Mouse (Mus musculus) stomach, embryonic 14.5 days (tissue): ENCODE results near the gene Mgat4a. TPM values are rescaled to one million over a fixed set of nuclear protein-coding genes. Genes with fewer than 3 reads are reported as not detected.

Experiments
- ATAC-seq: fragments of 200-750 bp; cut with Nextera tagmentation; 2 replicates; pipeline ENCODE4 v1.8.0; 2017; ENCODE audit warnings: low read depth, moderate TSS enrichment; ENCODE audit not compliant: insufficient number of reproducible peaks, insufficient read depth, low FRiP score
- H3K27ac ChIP-seq: fragments of 300-500 bp; sonication (generic); 2 replicates; pipeline ENCODE4 v1.5.1; 2014; ENCODE audit warnings: mild to moderate bottlenecking, low read length, moderate library complexity, mixed read lengths
- H3K27me3 ChIP-seq: fragments of 300-500 bp; sonication (generic); 2 replicates; pipeline ENCODE4 v1.6.1; 2014; ENCODE audit warnings: low read length, control low read depth, mixed read lengths; ENCODE audit not compliant: control insufficient read depth, insufficient read depth
- H3K36me3 ChIP-seq: fragments of 300-500 bp; sonication (generic); 2 replicates; pipeline ENCODE4 v1.6.1; 2014; ENCODE audit warnings: mild to moderate bottlenecking, control low read depth, low read length, moderate library complexity, mixed read lengths; ENCODE audit not compliant: control insufficient read depth, insufficient read depth
- H3K4me1 ChIP-seq: fragments of 300-500 bp; sonication (generic); 2 replicates; pipeline ENCODE4 v1.6.1; 2014; ENCODE audit warnings: low read length, control low read depth, mixed read lengths; ENCODE audit not compliant: control insufficient read depth, insufficient read depth
- H3K4me2 ChIP-seq: fragments of 300-500 bp; sonication (generic); replicated peaks from 2 replicates; pipeline ENCODE4 v1.6.1; 2014; ENCODE audit warnings: low read depth, low read length, control low read depth
- H3K4me3 ChIP-seq: fragments of 300-500 bp; sonication (generic); 2 replicates; pipeline ENCODE4 v1.5.1; 2014; ENCODE audit warnings: low read depth, low read length, control low read depth
- H3K9ac ChIP-seq: fragments of 300-500 bp; sonication (generic); replicated peaks from 2 replicates; pipeline ENCODE4 v1.6.1; 2014; ENCODE audit warnings: low read depth, mild to moderate bottlenecking, control low read depth, low read length, moderate library complexity, mixed read lengths
- H3K9me3 ChIP-seq: fragments of 300-500 bp; sonication (generic); 2 replicates; pipeline ENCODE4 v1.6.1; 2016; ENCODE audit warnings: low read depth, low read length, control low read depth; ENCODE audit not compliant: control insufficient read depth
- WGBS: fragments of 180-500 bp; shearing (Covaris S2); extraction: QIAGEN DNeasy Blood & Tissue Kit; methylation state at CpG from one replicate; pipeline ENCODE4 v1.1.7; 2014; 5-methylcytosine and 5-hydroxymethylcytosine counted together
- polyA plus RNA-seq: library from polyadenylated mRNA; unstranded; fragments of >200 nt; fragmentation: Nextera tagmentation; extraction: Ambion mirVana; gene quantifications from 2 replicates; pipeline ENCODE4 v1.2.1, GENCODE M21; 2014

Gene Mgat4a
- polyA plus RNA-seq, 1 experiment from 2014 or later = 16.4 TPM

- no peaks in the 10 kb centered on the region for H3K27me3 ChIP-seq
- 1% methylated on average over 47 of the region's 47 CpGs for WGBS
- no peaks in the 10 kb centered on the region for H3K9me3 ChIP-seq
These were observed 627 bp downstream of the Mgat4a start for GRCm38 (mm10) chr1:37539968-37540809.

GRCm38 (mm10) chr1:37534532-37535108 lies 6.2 kb downstream of the Mgat4a start:
- WGBS = 64% methylated on average over 5 of the region's 5 CpGs
- Histone ChIP-seq H3K27me3 (no peaks in the 10 kb centered on the region), H3K9me3 (no peaks in the 10 kb centered on the region), H3K4me1 (0 out of 2 replicates have a peak, but pooled peaks cover 4% of the 10 kb centered on the region), H3K36me3 (no peaks in the 10 kb centered on the region), H3K27ac (no peak overlapping the region), H3K4me2 (no peak overlapping the region), H3K4me3 (no peak overlapping the region), H3K9ac (no peak overlapping the region)
- no peak for ATAC-seq

More at GRCm38 (mm10) chr1:37539968-37540809, 627 bp downstream of the Mgat4a start:
- no peaks in the 10 kb centered on the region for H3K36me3 ChIP-seq
- ATAC-seq = peak; percentile 64; the same call in 1 of the 2 replicates
- H3K9ac ChIP-seq = peak overlapping the region; percentile 64
- peak overlapping the region; percentile 95 for H3K4me2 ChIP-seq
- no peaks in the 10 kb centered on the region for H3K4me1 ChIP-seq
- peak overlapping the region; percentile 27; the same call in 1 of the 2 replicates for H3K27ac ChIP-seq
- H3K4me3 ChIP-seq = peak overlapping the region; percentile 74

GRCm38 (mm10) chr1:37533181-37533580 lies 7.6 kb downstream of the Mgat4a start:
- no peaks in the 10 kb centered on the region for H3K27me3 ChIP-seq
- H3K36me3 ChIP-seq = no peaks in the 10 kb centered on the region
- H3K4me1 ChIP-seq = 0 out of 2 replicates have a peak, but pooled peaks cover 4% of the 10 kb centered on the region
- H3K4me2 ChIP-seq = no peak overlapping the region
- H3K4me3 ChIP-seq = no peak overlapping the region
- no peaks in the 10 kb centered on the region for H3K9me3 ChIP-seq
- no peak overlapping the region for H3K27ac ChIP-seq
- no peak overlapping the region for H3K9ac ChIP-seq
- no peak for ATAC-seq
- WGBS = 93% methylated on average over 7 of the region's 7 CpGs

- Histone ChIP-seq H3K9me3 (no peaks in the 10 kb centered on the region), H3K9ac (no peak overlapping the region), H3K4me2 (no peak overlapping the region), H3K27me3 (no peaks in the 10 kb centered on the region), H3K36me3 (no peaks in the 10 kb centered on the region), H3K27ac (no peak overlapping the region), H3K4me1 (0 out of 2 replicates have a peak, but pooled peaks cover 4% of the 10 kb centered on the region), H3K4me3 (no peak overlapping the region)
- 83% methylated on average over 6 of the region's 6 CpGs for WGBS
- no peak for ATAC-seq
These were observed 8.3 kb downstream of the Mgat4a start for GRCm38 (mm10) chr1:37532533-37532840.

- Histone ChIP-seq H3K9me3 (no peaks in the 10 kb centered on the region), H3K9ac (no peak overlapping the region), H3K4me1 (0 out of 2 replicates have a peak, but pooled peaks cover 4% of the 10 kb centered on the region), H3K36me3 (no peaks in the 10 kb centered on the region), H3K4me2 (no peak overlapping the region), H3K27me3 (no peaks in the 10 kb centered on the region), H3K27ac (no peak overlapping the region), H3K4me3 (no peak overlapping the region)
- 91% methylated on average over 12 of the region's 12 CpGs for whole genome bisulfite sequencing
- no peak for ATAC-seq
These were observed 8.9 kb downstream of the Mgat4a start for GRCm38 (mm10) chr1:37531654-37532532.

GRCm38 (mm10) chr1:37530061-37530460 lies 10.8 kb downstream of the Mgat4a start:
- no peak overlapping the region for H3K9ac ChIP-seq
- H3K27me3 ChIP-seq = no peaks in the 10 kb centered on the region
- H3K36me3 ChIP-seq = no peaks in the 10 kb centered on the region
- 59% methylated on average over 8 of the region's 8 CpGs for WGBS
- no peak overlapping the region for H3K4me2 ChIP-seq
- H3K4me1 ChIP-seq = 0 out of 2 replicates have a peak, but pooled peaks cover 4% of the 10 kb centered on the region
- no peak for ATAC-seq
- H3K4me3 ChIP-seq = no peak overlapping the region
- no peak overlapping the region for H3K27ac ChIP-seq
- H3K9me3 ChIP-seq = no peaks in the 10 kb centered on the region

GRCm38 (mm10) chr1:37526257-37526656 lies 14.6 kb downstream of the Mgat4a start:
- no peak for ATAC-seq
- no peak overlapping the region for H3K27ac ChIP-seq
- H3K36me3 ChIP-seq = no peaks in the 10 kb centered on the region
- H3K9ac ChIP-seq = no peak overlapping the region
- H3K4me3 ChIP-seq = no peak overlapping the region
- 0 out of 2 replicates have a peak, but pooled peaks cover 4% of the 10 kb centered on the region for H3K4me1 ChIP-seq
- no peaks in the 10 kb centered on the region for H3K9me3 ChIP-seq
- no peaks in the 10 kb centered on the region for H3K27me3 ChIP-seq
- no peak overlapping the region for H3K4me2 ChIP-seq

GRCm38 (mm10) chr1:37524669-37525068 lies 16.1 kb downstream of the Mgat4a start:
- WGBS = 79% methylated on average over 4 of the region's 4 CpGs

More at GRCm38 (mm10) chr1:37524669-37525068, 16.1 kb downstream of the Mgat4a start:
- Histone ChIP-seq H3K4me3 (no peak overlapping the region), H3K27me3 (no peaks in the 10 kb centered on the region), H3K9me3 (no peaks in the 10 kb centered on the region), H3K4me1 (no peaks in the 10 kb centered on the region), H3K36me3 (no peaks in the 10 kb centered on the region), H3K9ac (no peak overlapping the region), H3K4me2 (no peak overlapping the region), H3K27ac (no peak overlapping the region)
- no peak for ATAC-seq
